Mouse (Mus musculus) midbrain, embryonic 12.5 days (tissue): ENCODE measurements around the gene Capn2. TPM values are rescaled to one million over a fixed set of nuclear protein-coding genes. Genes with fewer than 3 reads are reported as not detected.

Experiments
- ATAC-seq: fragments of 200-750 bp; cut with Nextera tagmentation; 2 replicates; pipeline ENCODE4 v1.8.0; 2017; ENCODE audit warnings: low read depth, moderate TSS enrichment, moderate library complexity; ENCODE audit not compliant: low FRiP score
- H3K27ac ChIP-seq: fragments of 300-500 bp; sonication (generic); replicated peaks from 2 replicates; pipeline ENCODE4 v1.5.1; 2016; ENCODE audit warnings: mild to moderate bottlenecking
- H3K27me3 ChIP-seq: fragments of 300-500 bp; sonication (generic); 2 replicates; pipeline ENCODE4 v1.6.1; 2016; ENCODE audit warnings: mild to moderate bottlenecking
- H3K36me3 ChIP-seq: fragments of 300-500 bp; sonication (generic); 2 replicates; pipeline ENCODE4 v1.6.1; 2016
- H3K4me1 ChIP-seq: fragments of 300-500 bp; sonication (generic); 2 replicates; pipeline ENCODE4 v1.6.1; 2016
- H3K4me2 ChIP-seq: fragments of 300-500 bp; sonication (generic); replicated peaks from 2 replicates; pipeline ENCODE4 v1.6.1; 2016; ENCODE audit warnings: mild to moderate bottlenecking, moderate library complexity
- H3K4me3 ChIP-seq: fragments of 300-500 bp; sonication (generic); 2 replicates; pipeline ENCODE4 v1.5.1; 2016; ENCODE audit warnings: mild to moderate bottlenecking
- H3K9ac ChIP-seq: fragments of 300-500 bp; sonication (generic); replicated peaks from 2 replicates; pipeline ENCODE4 v1.6.1; 2016; ENCODE audit warnings: mild to moderate bottlenecking, moderate library complexity
- H3K9me3 ChIP-seq: fragments of 300-500 bp; sonication (generic); 2 replicates; pipeline ENCODE4 v1.6.1; 2016; ENCODE audit warnings: mild to moderate bottlenecking
- WGBS: fragments of 180-500 bp; shearing (Covaris S2); methylation state at CpG from one replicate; pipeline ENCODE4 v1.1.7; 2016; 5-methylcytosine and 5-hydroxymethylcytosine counted together
- polyA plus RNA-seq: library from polyadenylated mRNA; unstranded; fragments of >200 nt; fragmentation: Nextera tagmentation; extraction: Ambion mirVana; gene quantifications from 2 replicates; pipeline ENCODE4 v1.2.1, GENCODE M21; 2016

Gene Capn2
- polyA plus RNA-seq, 1 experiment from 2014 or later: 111 TPM

GRCm38 (mm10) chr1:182444116-182444515 is 73.3 kb downstream of the Capn2 start:
- WGBS: 92% methylated on average over 2 of the region's 2 CpGs

DNA sequence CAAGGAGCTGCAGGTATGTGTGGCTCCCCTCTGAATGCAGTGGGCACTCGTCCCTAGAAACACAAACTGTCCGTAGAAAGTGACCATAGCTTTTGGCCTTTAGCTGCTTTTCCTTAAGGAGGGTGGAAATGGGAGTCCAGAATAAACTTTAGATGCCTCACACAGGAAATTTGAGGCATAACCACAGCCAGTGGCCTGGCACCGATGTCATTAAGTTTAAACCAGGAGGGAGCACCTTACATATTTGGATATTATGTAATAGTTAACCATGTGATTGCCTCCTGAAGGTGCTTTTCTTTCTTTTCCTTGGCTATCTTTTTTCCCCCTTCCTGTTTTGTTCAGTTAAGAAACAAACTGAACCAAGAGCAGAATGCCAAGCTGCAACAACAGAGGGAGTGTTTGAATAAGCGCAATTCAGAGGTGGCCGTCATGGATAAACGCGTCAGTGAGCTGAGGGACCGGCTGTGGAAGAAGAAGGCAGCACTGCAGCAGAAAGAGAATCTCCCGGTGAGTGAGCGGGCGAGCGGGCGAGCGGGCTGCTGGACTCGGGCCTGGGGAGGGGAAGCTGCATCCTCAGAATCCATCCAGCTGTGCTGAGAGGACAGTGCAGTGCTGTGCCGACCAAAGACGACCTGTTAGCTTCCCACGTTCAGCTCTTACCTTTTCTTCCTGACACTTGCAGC is 75.5 kb downstream of the Capn2 start:
- H3K4me3 ChIP-seq: no peak overlapping the region

More at GRCm38 (mm10) chr1:182444116-182444515, 73.3 kb downstream of the Capn2 start:
- H3K9ac ChIP-seq: no peak overlapping the region
- peaks cover 82% of the 10 kb centered on the region for H3K36me3 ChIP-seq
- H3K27ac ChIP-seq: no peak overlapping the region
- ATAC-seq: no peak
- H3K9me3 ChIP-seq: no peaks in the 10 kb centered on the region
- H3K27me3 ChIP-seq: no peaks in the 10 kb centered on the region
- no peaks in the 10 kb centered on the region for H3K4me1 ChIP-seq
- no peak overlapping the region for H3K4me3 ChIP-seq
- H3K4me2 ChIP-seq: no peak overlapping the region

GRCm38 (mm10) chr1:182439546-182440222 is 77.7 kb downstream of the Capn2 start:
- Histone ChIP-seq H3K36me3 (peaks cover 76% of the 10 kb centered on the region), H3K27ac (no peak overlapping the region)

More for the DNA sequence above, 75.5 kb downstream of the Capn2 start:
- no peak overlapping the region for H3K4me2 ChIP-seq
- WGBS: 88% methylated on average over 18 of the region's 18 CpGs
- H3K4me1 ChIP-seq: no peaks in the 10 kb centered on the region
- ATAC-seq: no peak
- peaks cover 82% of the 10 kb centered on the region for H3K36me3 ChIP-seq
- no peak overlapping the region for H3K9ac ChIP-seq
- no peaks in the 10 kb centered on the region for H3K27me3 ChIP-seq
- no peak overlapping the region for H3K27ac ChIP-seq
- H3K9me3 ChIP-seq: no peaks in the 10 kb centered on the region

GRCm38 (mm10) chr1:182436746-182437145 is 80.7 kb downstream of the Capn2 start:
- H3K9me3 ChIP-seq: no peaks in the 10 kb centered on the region
- peaks cover 71% of the 10 kb centered on the region for H3K36me3 ChIP-seq
- no peak overlapping the region for H3K9ac ChIP-seq
- H3K4me2 ChIP-seq: no peak overlapping the region
- no peak overlapping the region for H3K27ac ChIP-seq
- no peak for ATAC-seq
- no peak overlapping the region for H3K4me3 ChIP-seq
- H3K27me3 ChIP-seq: no peaks in the 10 kb centered on the region
- 91% methylated on average over 5 of the region's 5 CpGs for WGBS
- no peaks in the 10 kb centered on the region for H3K4me1 ChIP-seq

More at GRCm38 (mm10) chr1:182439546-182440222, 77.7 kb downstream of the Capn2 start:
- Histone ChIP-seq H3K4me3 (no peak overlapping the region), H3K4me2 (no peak overlapping the region), H3K9ac (no peak overlapping the region), H3K4me1 (no peaks in the 10 kb centered on the region), H3K27me3 (no peaks in the 10 kb centered on the region), H3K9me3 (no peaks in the 10 kb centered on the region)
- no peak for ATAC-seq
- WGBS: 88% methylated on average over 5 of the region's 5 CpGs

DNA sequence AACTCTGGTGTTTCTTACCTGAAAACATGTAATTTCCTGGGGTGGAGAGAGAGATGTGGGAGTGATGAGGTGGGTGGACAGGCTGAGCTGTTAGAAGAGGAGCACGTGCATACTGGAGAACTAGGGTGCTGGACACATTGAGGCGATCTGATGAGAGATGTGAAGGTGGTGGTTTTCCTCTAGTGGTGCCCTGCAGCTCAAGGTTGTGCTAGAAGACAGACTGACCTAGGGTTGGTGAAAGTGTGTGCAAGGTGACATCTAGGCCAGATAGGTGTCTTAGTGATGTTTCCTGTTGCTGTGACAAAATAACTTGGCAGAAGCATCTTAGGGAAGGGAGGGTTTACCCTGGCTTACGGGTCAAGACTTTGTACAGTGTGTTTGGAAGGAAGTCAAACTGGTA is 85.3 kb downstream of the Capn2 start:
- ATAC-seq: no peak
- WGBS: 97% methylated on average over 3 of the region's 3 CpGs
- H3K27me3 ChIP-seq: no peaks in the 10 kb centered on the region
- no peak overlapping the region for H3K9ac ChIP-seq
- H3K36me3 ChIP-seq: peaks cover 59% of the 10 kb centered on the region
- no peak overlapping the region for H3K4me3 ChIP-seq
- H3K27ac ChIP-seq: no peak overlapping the region
- no peak overlapping the region for H3K4me2 ChIP-seq
- no peaks in the 10 kb centered on the region for H3K9me3 ChIP-seq
- no peaks in the 10 kb centered on the region for H3K4me1 ChIP-seq

- Histone ChIP-seq H3K4me2 (no peak overlapping the region), H3K27me3 (no peaks in the 10 kb centered on the region), H3K36me3 (peaks cover 54% of the 10 kb centered on the region), H3K27ac (no peak overlapping the region), H3K4me1 (peaks cover 10% of the 10 kb centered on the region; the same call in 1 of the 2 replicates), H3K9ac (no peak overlapping the region), H3K4me3 (no peak overlapping the region), H3K9me3 (no peaks in the 10 kb centered on the region)
- ATAC-seq: no peak
- WGBS: 96% methylated on average over 2 of the region's 2 CpGs
These were observed 86.7 kb downstream of the Capn2 start for GRCm38 (mm10) chr1:182430676-182431075.

GRCm38 (mm10) chr1:182429826-182430225 is 87.6 kb downstream of the Capn2 start:
- Histone ChIP-seq H3K4me1 (peaks cover 16% of the 10 kb centered on the region; the same call in 1 of the 2 replicates), H3K9ac (no peak overlapping the region), H3K27me3 (no peaks in the 10 kb centered on the region), H3K4me2 (no peak overlapping the region), H3K9me3 (no peaks in the 10 kb centered on the region), H3K36me3 (peaks cover 46% of the 10 kb centered on the region), H3K4me3 (no peak overlapping the region), H3K27ac (no peak overlapping the region)
- ATAC-seq: no peak
- WGBS: 84% methylated on average over 3 of the region's 3 CpGs

- H3K4me1 ChIP-seq: peaks cover 17% of the 10 kb centered on the region; the same call in 1 of the 2 replicates
- WGBS: 73% methylated on average over 1 of the region's 1 CpGs
- no peaks in the 10 kb centered on the region for H3K9me3 ChIP-seq
- H3K4me2 ChIP-seq: no peak overlapping the region
- ATAC-seq: no peak
- H3K9ac ChIP-seq: no peak overlapping the region
- H3K27me3 ChIP-seq: no peaks in the 10 kb centered on the region
- no peak overlapping the region for H3K27ac ChIP-seq
- H3K36me3 ChIP-seq: peaks cover 30% of the 10 kb centered on the region
- H3K4me3 ChIP-seq: no peak overlapping the region
These were observed 90.0 kb downstream of the Capn2 start for GRCm38 (mm10) chr1:182427426-182427825.

- Histone ChIP-seq H3K4me1 (peaks cover 17% of the 10 kb centered on the region; the same call in 1 of the 2 replicates), H3K4me3 (no peak overlapping the region), H3K27me3 (no peaks in the 10 kb centered on the region), H3K9me3 (no peaks in the 10 kb centered on the region), H3K9ac (no peak overlapping the region), H3K36me3 (peaks cover 20% of the 10 kb centered on the region), H3K27ac (no peak overlapping the region), H3K4me2 (no peak overlapping the region)
- ATAC-seq: no peak
- WGBS: 48% methylated on average over 2 of the region's 2 CpGs
These were observed 91.0 kb downstream of the Capn2 start for GRCm38 (mm10) chr1:182426444-182426843.

DNA sequence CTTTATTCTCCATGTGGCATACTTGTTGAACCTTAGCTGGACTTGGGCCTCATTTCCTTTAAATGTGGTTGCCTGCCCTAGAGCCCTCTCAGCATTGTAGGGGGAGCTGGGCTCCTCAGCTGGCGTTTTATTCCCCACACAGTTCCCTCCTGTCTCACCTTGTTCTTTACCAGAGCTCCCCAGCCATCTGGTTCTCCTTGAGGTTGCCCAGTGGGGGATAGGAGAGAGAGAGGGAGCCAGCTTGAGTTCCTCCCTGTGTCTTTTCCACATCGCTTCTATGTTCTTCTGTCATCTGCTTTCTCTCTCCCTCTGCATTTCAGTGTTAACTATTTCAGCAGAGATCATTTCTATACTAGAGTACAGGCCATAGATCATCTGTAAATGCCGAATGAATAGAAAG is 92.2 kb downstream of the Capn2 start:
- Histone ChIP-seq H3K4me1 (peaks cover 17% of the 10 kb centered on the region; the same call in 1 of the 2 replicates), H3K4me3 (no peak overlapping the region), H3K9ac (no peak overlapping the region), H3K27me3 (no peaks in the 10 kb centered on the region), H3K4me2 (no peak overlapping the region), H3K27ac (no peak overlapping the region), H3K9me3 (no peaks in the 10 kb centered on the region), H3K36me3 (peaks cover 10% of the 10 kb centered on the region)
- WGBS: 71% methylated on average over 3 of the region's 3 CpGs
- ATAC-seq: no peak

- Histone ChIP-seq H3K4me3 (no peak overlapping the region), H3K9me3 (no peaks in the 10 kb centered on the region)
- WGBS: 96% methylated on average over 2 of the region's 2 CpGs
These were observed 93.1 kb downstream of the Capn2 start for GRCm38 (mm10) chr1:182424274-182424673.

DNA sequence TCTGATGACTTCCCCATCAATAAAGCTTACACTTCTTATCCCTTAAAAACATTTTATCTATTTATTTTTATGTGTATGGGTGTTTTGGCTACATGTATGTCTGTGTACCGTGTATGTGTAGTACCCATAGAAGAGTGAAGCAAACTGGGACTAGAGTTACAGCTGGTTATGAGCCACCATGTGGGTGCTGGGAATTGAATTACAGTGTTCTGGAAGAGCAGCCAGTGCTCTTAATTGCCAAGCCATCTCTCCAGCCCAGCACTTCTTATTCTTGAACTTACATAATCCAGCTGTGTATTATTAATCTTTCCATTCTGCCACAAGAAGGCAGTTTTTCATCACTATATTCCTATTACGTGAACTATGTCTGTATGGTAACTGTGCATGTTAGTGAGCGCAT is 97.9 kb downstream of the Capn2 start:
- Histone ChIP-seq H3K27ac (no peak overlapping the region), H3K4me1 (no peaks in the 10 kb centered on the region), H3K36me3 (no peaks in the 10 kb centered on the region), H3K4me3 (no peak overlapping the region), H3K4me2 (no peak overlapping the region), H3K9ac (no peak overlapping the region), H3K27me3 (no peaks in the 10 kb centered on the region), H3K9me3 (no peaks in the 10 kb centered on the region)
- ATAC-seq: no peak
- WGBS: 95% methylated on average over 3 of the region's 3 CpGs

More at GRCm38 (mm10) chr1:182424274-182424673, 93.1 kb downstream of the Capn2 start:
- Histone ChIP-seq H3K27me3 (no peaks in the 10 kb centered on the region), H3K27ac (no peak overlapping the region), H3K4me2 (no peak overlapping the region), H3K9ac (no peak overlapping the region), H3K4me1 (peaks cover 17% of the 10 kb centered on the region; the same call in 1 of the 2 replicates), H3K36me3 (peaks cover 6% of the 10 kb centered on the region; the same call in 1 of the 2 replicates)
- ATAC-seq: no peak
